Mouse (Mus musculus) ES-E14 (cell line): ENCODE measurements around the gene Cldnd1. TPM values are rescaled to one million over a fixed set of nuclear protein-coding genes. Genes with fewer than 3 reads are reported as not detected.

Experiments used
- DNase-seq: peaks from one replicate; pipeline ENCODE4 v3.0.0-alpha.2; 2013; ENCODE audit warnings: low read depth, low spot score
- H3K27ac ChIP-seq: 2 replicates; pipeline ENCODE4 v1.5.1; 2012; ENCODE audit warnings: low read depth, mild to moderate bottlenecking, low read length, moderate library complexity, mixed read lengths; ENCODE audit not compliant: poor library complexity, insufficient read depth, severe bottlenecking
- H3K36me3 ChIP-seq: 2 replicates; pipeline ENCODE4 v1.6.1; 2012; ENCODE audit warnings: mild to moderate bottlenecking, low read length, moderate library complexity, mixed read lengths; ENCODE audit not compliant: control insufficient read depth, poor library complexity, insufficient read depth, severe bottlenecking
- H3K4me1 ChIP-seq, 2 experiments: fragments of 150-350 bp in 1 of 2; sonication (generic) in 1 of 2; 2 replicates each; pipeline ENCODE4 v1.6.1; 2012; ENCODE audit warnings: low read length in 2 of 2, mild to moderate bottlenecking in 1 of 2, mixed read lengths in 1 of 2; ENCODE audit not compliant: control insufficient read depth in 2 of 2, insufficient read depth in 2 of 2, poor library complexity in 1 of 2
- H3K4me3 ChIP-seq, 2 experiments: fragments of 150-350 bp in 1 of 2; sonication (generic) in 1 of 2; 2 replicates each; pipeline ENCODE4 v1.5.1; 2012; ENCODE audit warnings: low read length in 2 of 2, low read depth in 1 of 2, mild to moderate bottlenecking in 1 of 2, mixed read lengths in 1 of 2; ENCODE audit not compliant: insufficient read depth in 1 of 2, poor library complexity in 1 of 2, severe bottlenecking in 1 of 2
- H3K9ac ChIP-seq: 2 replicates; pipeline ENCODE4 v1.6.1; 2012; ENCODE audit warnings: low read depth, mild to moderate bottlenecking, low read length, mixed read lengths; ENCODE audit not compliant: poor library complexity, insufficient read depth, severe bottlenecking
- H3K9me3 ChIP-seq: fragments of 150-350 bp; sonication (generic); 2 replicates; pipeline ENCODE4 v1.6.1; 2012; ENCODE audit warnings: low read depth, mild to moderate bottlenecking, low read length; ENCODE audit not compliant: control insufficient read depth, insufficient read depth
- CHD2 ChIP-seq: IDR thresholded peaks from 2 replicates; pipeline ENCODE4 v1.6.1; 2014; ENCODE audit warnings: mild to moderate bottlenecking, low read depth, low read length, inconsistent platforms
- HCFC1 ChIP-seq: IDR thresholded peaks from 2 replicates; pipeline ENCODE4 v1.6.1; 2012; ENCODE audit warnings: low read length, inconsistent platforms, borderline replicate concordance; ENCODE audit not compliant: insufficient read depth
- MAFK ChIP-seq: IDR thresholded peaks from 2 replicates; pipeline ENCODE4 v1.6.1; 2014; ENCODE audit warnings: mild to moderate bottlenecking, low read depth, low read length, inconsistent platforms; ENCODE audit not compliant: insufficient read depth
- ZC3H11A ChIP-seq: IDR thresholded peaks from 2 replicates; pipeline ENCODE4 v1.6.1; 2012; ENCODE audit warnings: low read depth, mild to moderate bottlenecking, inconsistent platforms, low read length, borderline replicate concordance
- ZNF384 ChIP-seq: IDR thresholded peaks from 2 replicates; pipeline ENCODE4 v1.6.1; 2012; ENCODE audit warnings: low read depth, low read length, inconsistent platforms
- in situ Hi-C, 2 experiments: fragments of 600-800 bp; cut with MboI; formaldehyde crosslinking; loops; one replicate each; pipeline ENCODE4 v1.15.1; 2025; ENCODE audit warnings: low sequenced_read_pairs in 2 of 2, inconsistent platforms in 1 of 2; ENCODE audit not compliant: unreplicated experiment in 2 of 2
- total RNA-seq: library from RNA; depleted of rRNA; stranded (reverse); fragments of 300-350 nt; gene quantifications from 2 replicates; pipeline ENCODE4 v1.2.3, GENCODE M21; 2012

Gene Cldnd1
- total RNA-seq, 1 experiment: 32.4 TPM

GRCm38 (mm10) chr16:58740751-58741150 is 13.0 kb downstream of the Cldnd1 start:
- H3K27ac ChIP-seq: no peak overlapping the region
- H3K9me3 ChIP-seq: no peaks in the 10 kb centered on the region
- DNase-seq: no peak
- no peak for TF ChIP-seq MAFK
- no peak for TF ChIP-seq CHD2
- no peak for TF ChIP-seq ZNF384
- no peak for TF ChIP-seq ZC3H11A
- no peak for TF ChIP-seq HCFC1
- no peak overlapping the region for H3K9ac ChIP-seq
- in situ Hi-C loops: no loop called here
- no peaks in the 10 kb centered on the region for H3K4me1 ChIP-seq
- no peak overlapping the region for H3K4me3 ChIP-seq
- no peaks in the 10 kb centered on the region for H3K36me3 ChIP-seq

- no peak overlapping the region for H3K27ac ChIP-seq
- no peak overlapping the region for H3K4me3 ChIP-seq
- no peak for DNase-seq
- no peaks in the 10 kb centered on the region for H3K36me3 ChIP-seq
- in situ Hi-C loops: no loop called here
- no peaks in the 10 kb centered on the region for H3K4me1 ChIP-seq
- TF ChIP-seq ZC3H11A (no peak), CHD2 (no peak), HCFC1 (no peak), MAFK (no peak), ZNF384 (no peak)
- H3K9ac ChIP-seq: no peak overlapping the region
- H3K9me3 ChIP-seq: no peaks in the 10 kb centered on the region
Measured at GRCm38 (mm10) chr16:58746715-58747114, 19.0 kb downstream of the Cldnd1 start.

GRCm38 (mm10) chr16:58751314-58751713 is 23.6 kb downstream of the Cldnd1 start:
- TF ChIP-seq HCFC1 (no peak), CHD2 (no peak), MAFK (no peak), ZC3H11A (no peak), ZNF384 (no peak)
- no peak overlapping the region for H3K27ac ChIP-seq
- no peak overlapping the region for H3K4me3 ChIP-seq
- no peaks in the 10 kb centered on the region for H3K36me3 ChIP-seq
- no peaks in the 10 kb centered on the region for H3K9me3 ChIP-seq
- no peaks in the 10 kb centered on the region for H3K4me1 ChIP-seq
- in situ Hi-C loops: no loop called here
- no peak overlapping the region for H3K9ac ChIP-seq
- DNase-seq: no peak

GRCm38 (mm10) chr16:58756191-58756590 is 28.5 kb downstream of the Cldnd1 start:
- H3K4me1 ChIP-seq: no peaks in the 10 kb centered on the region
- H3K27ac ChIP-seq: no peak overlapping the region
- H3K4me3 ChIP-seq: no peak overlapping the region
- H3K36me3 ChIP-seq: no peaks in the 10 kb centered on the region
- H3K9ac ChIP-seq: no peak overlapping the region
- TF ChIP-seq CHD2 (no peak), MAFK (no peak), ZNF384 (no peak), ZC3H11A (no peak), HCFC1 (no peak)
- no peak for DNase-seq
- in situ Hi-C loops: no loop called here
- H3K9me3 ChIP-seq: no peaks in the 10 kb centered on the region

- in situ Hi-C loops: no loop called here
- no peak within 1 kb of the TSS for H3K9ac ChIP-seq
- TF ChIP-seq HCFC1 (no peak), CHD2 (no peak), MAFK (no peak), ZC3H11A (no peak), ZNF384 (no peak)
- H3K27ac ChIP-seq: no peak within 1 kb of the TSS
- H3K4me3 ChIP-seq: no peak within 1 kb of the TSS
- no peaks in the 10 kb centered on the region for H3K4me1 ChIP-seq
- DNase-seq: no peak
- H3K9me3 ChIP-seq: no peaks in the 10 kb centered on the region
- no peaks in the 10 kb centered on the region for H3K36me3 ChIP-seq
Measured at GRCm38 (mm10) chr16:58763076-58763475, 35.4 kb downstream of the Cldnd1 start, which contains the start of gene Olfr172. Olfr172 (minus strand) TSS chr16:58763176.
